ENCODE assay signal across 17 mouse cellular contexts in the genomic region with DNA sequence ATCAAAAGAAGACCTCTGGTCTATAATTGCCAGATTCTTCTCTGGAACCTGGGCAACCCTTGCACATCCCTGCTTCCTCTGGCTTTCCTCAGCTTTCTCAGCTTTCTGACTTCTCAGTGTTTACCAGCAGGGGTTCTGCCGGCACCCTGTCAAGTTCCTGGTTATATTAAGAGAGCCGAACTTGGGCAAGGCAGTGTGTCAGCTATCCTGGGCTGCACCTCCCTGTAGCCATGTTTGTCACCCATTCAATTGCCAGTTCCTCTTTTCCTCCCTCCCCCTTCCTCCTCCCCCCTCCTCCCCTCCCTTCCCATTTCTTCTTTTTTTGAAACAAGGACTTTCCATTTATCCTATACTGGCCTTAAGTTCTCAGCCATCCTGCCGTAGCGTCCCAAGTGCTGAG.
"Had no signal": no experiment of that assay in that cellular context is flagged by ENCODE, and none has a peak within 500 bp of the region (broad histone marks: within the 10 kb centered on the region; RNA-seq: fewer than 3 reads in every experiment).

No protein-coding gene starts in this region.

- H3K27ac ChIP-seq: kidney, postnatal 0 days; layer of hippocampus, adult 2 months; left cerebral cortex, adult 2 months; limb, embryonic 10.5 days; liver, embryonic 15.5 days; midbrain, embryonic 15.5 days; neural tube, embryonic 15.5 days; stomach, embryonic 15.5 days had no signal

- DNase-seq: kidney, adult 9 months; kidney, postnatal 36 days; lung, adult 2 months; lung, postnatal 10 days; thymus, adult 2 months; thymus, postnatal 25 days had no signal

- H3K27me3 ChIP-seq: liver, embryonic 15.5 days; midbrain, embryonic 15.5 days; neural tube, embryonic 15.5 days; stomach, embryonic 15.5 days had no signal

- H3K4me3 ChIP-seq: layer of hippocampus, adult 2 months; left cerebral cortex, adult 2 months; limb, embryonic 10.5 days; liver, embryonic 15.5 days; midbrain, embryonic 15.5 days; neural tube, embryonic 15.5 days; stomach, embryonic 15.5 days had no signal

- H3K4me2 ChIP-seq: liver, embryonic 11.5 days; liver, embryonic 15.5 days; midbrain, embryonic 11.5 days; midbrain, embryonic 15.5 days; neural tube, embryonic 15.5 days; stomach, embryonic 15.5 days had no signal

- H3K9ac ChIP-seq: liver, embryonic 15.5 days; midbrain, embryonic 15.5 days; neural tube, embryonic 15.5 days; stomach, embryonic 15.5 days had no signal

- H3K36me3 ChIP-seq: limb, embryonic 10.5 days; liver, embryonic 15.5 days; midbrain, embryonic 15.5 days; neural tube, embryonic 15.5 days; stomach, embryonic 15.5 days had no signal

- ATAC-seq: intestine, postnatal 0 days; midbrain, embryonic 15.5 days had no signal

- H3K4me1 ChIP-seq: liver, embryonic 15.5 days; neural tube, embryonic 15.5 days; stomach, embryonic 15.5 days had no signal

- H3K9me3 ChIP-seq: limb, embryonic 10.5 days; liver, embryonic 15.5 days; midbrain, embryonic 15.5 days; neural tube, embryonic 15.5 days; stomach, embryonic 15.5 days had no signal
